Mouse (Mus musculus) heart, embryonic 15.5 days (tissue): ENCODE measurements around the gene Sv2c. TPM values are rescaled to one million over a fixed set of nuclear protein-coding genes. Genes with fewer than 3 reads are reported as not detected.
A peak's percentile ranks its signal among the peaks of the same experiment; 100 is the strongest.

ENCODE experiments used
- ATAC-seq: fragments of 200-750 bp; cut with Nextera tagmentation; replicated peaks from 2 replicates; pipeline ENCODE4 v1.8.0; 2017; ENCODE audit warnings: low read depth, moderate TSS enrichment; ENCODE audit not compliant: insufficient number of reproducible peaks, insufficient read depth, low FRiP score
- H3K27ac ChIP-seq: fragments of 300-500 bp; sonication (generic); 2 replicates; pipeline ENCODE4 v1.5.1; 2015; ENCODE audit warnings: mild to moderate bottlenecking, inconsistent platforms
- H3K27me3 ChIP-seq: fragments of 300-500 bp; sonication (generic); 2 replicates; pipeline ENCODE4 v1.6.1; 2015; ENCODE audit warnings: inconsistent platforms
- H3K36me3 ChIP-seq: fragments of 300-500 bp; sonication (generic); 2 replicates; pipeline ENCODE4 v1.6.1; 2015; ENCODE audit warnings: mild to moderate bottlenecking, inconsistent platforms
- H3K4me1 ChIP-seq: fragments of 300-500 bp; sonication (generic); replicated peaks from 2 replicates; pipeline ENCODE4 v1.6.1; 2015; ENCODE audit warnings: inconsistent platforms
- H3K4me2 ChIP-seq: fragments of 300-500 bp; sonication (generic); 2 replicates; pipeline ENCODE4 v1.6.1; 2015; ENCODE audit warnings: inconsistent platforms, mild to moderate bottlenecking, moderate library complexity
- H3K4me3 ChIP-seq: fragments of 300-500 bp; sonication (generic); 2 replicates; pipeline ENCODE4 v1.5.1; 2015; ENCODE audit warnings: mild to moderate bottlenecking, inconsistent platforms
- H3K9ac ChIP-seq: fragments of 300-500 bp; sonication (generic); 2 replicates; pipeline ENCODE4 v1.6.1; 2015; ENCODE audit warnings: mild to moderate bottlenecking, inconsistent platforms
- H3K9me3 ChIP-seq: fragments of 300-500 bp; sonication (generic); replicated peaks from 2 replicates; pipeline ENCODE4 v1.6.1; 2016; ENCODE audit warnings: inconsistent platforms
- WGBS: fragments of 180-500 bp; shearing (Covaris S2); methylation state at CpG from one replicate; pipeline ENCODE4 v1.1.7; 2015; ENCODE audit warnings: mixed read lengths; 5-methylcytosine and 5-hydroxymethylcytosine counted together
- polyA plus RNA-seq: library from polyadenylated mRNA; unstranded; fragments of >200 nt; fragmentation: Nextera tagmentation; extraction: Ambion mirVana; gene quantifications from 2 replicates; pipeline ENCODE4 v1.2.1, GENCODE M21; 2015

The Sv2c gene
- 0.92 and 2.4 TPM in 2 replicates for polyA plus RNA-seq

- WGBS, result under 1% methylated on average over 44 of the region's 44 CpGs
- Histone ChIP-seq H3K9ac (peak within 1 kb of the TSS; percentile 29; the same call in 1 of the 2 replicates), H3K36me3 (no peaks in the 10 kb centered on the region), H3K4me1 (peaks cover 26% of the 10 kb centered on the region), H3K4me3 (peak within 1 kb of the TSS; percentile 51), H3K4me2 (peak within 1 kb of the TSS; percentile 94), H3K27ac (no peak within 1 kb of the TSS), H3K27me3 (peaks cover 79% of the 10 kb centered on the region), H3K9me3 (no peaks in the 10 kb centered on the region)
- peak; percentile 60 for ATAC-seq
These were observed at the start of gene Sv2c for GRCm38 (mm10) chr13:96132401-96132816. TSS of gene Sv2c (minus strand) at chr13:96132577.

DNA sequence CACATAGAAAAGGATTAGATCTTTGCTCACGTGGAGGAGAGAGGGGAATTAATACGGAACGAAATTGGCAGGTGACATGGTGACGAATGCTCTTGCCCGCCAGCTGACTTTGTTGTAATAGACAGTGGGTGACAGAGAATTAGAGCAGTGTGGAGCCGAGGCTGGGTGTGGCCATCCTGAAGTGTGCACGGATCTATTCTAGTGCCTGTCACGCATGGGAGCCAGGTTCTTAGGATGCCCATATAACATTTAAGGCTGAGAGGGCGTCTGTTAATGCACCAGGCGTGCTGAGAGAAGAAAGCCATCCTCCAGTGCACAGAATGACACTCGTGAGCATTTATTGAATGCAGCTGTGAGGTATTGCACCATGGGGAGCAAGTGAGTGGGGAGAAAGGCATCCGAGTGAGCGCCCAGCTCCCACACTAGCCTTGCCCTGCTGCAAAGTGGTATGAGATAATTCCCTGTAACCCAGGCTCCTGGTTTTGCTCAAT lies 48.3 kb upstream of the Sv2c start:
- H3K9me3 ChIP-seq, result no peaks in the 10 kb centered on the region
- H3K27me3 ChIP-seq, result no peaks in the 10 kb centered on the region
- 41% methylated on average over 13 of the region's 13 CpGs for WGBS
- H3K4me2 ChIP-seq, result peak overlapping the region; percentile 52
- H3K36me3 ChIP-seq, result no peaks in the 10 kb centered on the region
- no peak overlapping the region for H3K9ac ChIP-seq
- peak overlapping the region; percentile 75 for H3K27ac ChIP-seq
- ATAC-seq, result peak; percentile 83
- peak overlapping the region; percentile 20; the same call in 1 of the 2 replicates for H3K4me3 ChIP-seq
- H3K4me1 ChIP-seq, result peaks cover 2% of the 10 kb centered on the region; the same call in 1 of the 2 replicates

GRCm38 (mm10) chr13:96175591-96176212 lies 43.3 kb upstream of the Sv2c start:
- ATAC-seq, result peak; percentile 89
- H3K4me3 ChIP-seq, result no peak overlapping the region
- H3K4me1 ChIP-seq, result peaks cover 9% of the 10 kb centered on the region
- H3K27ac ChIP-seq, result peak overlapping the region; percentile 87
- no peaks in the 10 kb centered on the region for H3K36me3 ChIP-seq
- H3K9me3 ChIP-seq, result no peaks in the 10 kb centered on the region
- no peaks in the 10 kb centered on the region for H3K27me3 ChIP-seq
- no peak overlapping the region for H3K9ac ChIP-seq
- WGBS, result 25% methylated on average over 8 of the region's 8 CpGs
- peak overlapping the region; percentile 52 for H3K4me2 ChIP-seq

DNA sequence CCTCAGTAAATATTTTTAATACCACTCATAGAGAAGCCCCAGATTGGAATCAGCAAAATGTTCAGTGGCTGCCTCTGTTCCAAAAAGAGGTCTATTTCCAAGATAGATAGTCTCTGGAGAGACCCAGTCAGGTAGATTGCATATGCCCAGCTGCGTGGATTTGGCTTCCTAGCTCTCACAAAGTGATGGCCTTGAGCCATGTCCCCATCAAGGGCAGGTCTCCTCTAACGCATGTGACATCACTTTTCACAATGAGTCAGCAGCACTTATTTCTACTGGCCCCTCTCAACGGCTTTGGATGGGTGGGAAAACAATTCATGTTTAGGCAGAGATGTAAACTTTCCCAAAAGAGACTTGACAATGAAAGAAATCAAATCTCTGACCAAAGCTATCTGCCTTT lies 41.3 kb upstream of the Sv2c start:
- Histone ChIP-seq H3K9ac (no peak overlapping the region), H3K36me3 (no peaks in the 10 kb centered on the region), H3K4me3 (no peak overlapping the region), H3K27me3 (no peaks in the 10 kb centered on the region), H3K27ac (no peak overlapping the region), H3K4me2 (no peak overlapping the region), H3K9me3 (no peaks in the 10 kb centered on the region), H3K4me1 (peaks cover 9% of the 10 kb centered on the region)
- 35% methylated on average over 3 of the region's 3 CpGs for WGBS
- ATAC-seq, result no peak

GRCm38 (mm10) chr13:96172290-96172689 lies 39.9 kb upstream of the Sv2c start:
- Histone ChIP-seq H3K4me3 (no peak overlapping the region), H3K9ac (no peak overlapping the region), H3K36me3 (no peaks in the 10 kb centered on the region), H3K4me1 (peaks cover 9% of the 10 kb centered on the region), H3K4me2 (no peak overlapping the region), H3K27me3 (no peaks in the 10 kb centered on the region), H3K9me3 (no peaks in the 10 kb centered on the region), H3K27ac (no peak overlapping the region)
- 80% methylated on average over 3 of the region's 3 CpGs for WGBS
- no peak for ATAC-seq

DNA sequence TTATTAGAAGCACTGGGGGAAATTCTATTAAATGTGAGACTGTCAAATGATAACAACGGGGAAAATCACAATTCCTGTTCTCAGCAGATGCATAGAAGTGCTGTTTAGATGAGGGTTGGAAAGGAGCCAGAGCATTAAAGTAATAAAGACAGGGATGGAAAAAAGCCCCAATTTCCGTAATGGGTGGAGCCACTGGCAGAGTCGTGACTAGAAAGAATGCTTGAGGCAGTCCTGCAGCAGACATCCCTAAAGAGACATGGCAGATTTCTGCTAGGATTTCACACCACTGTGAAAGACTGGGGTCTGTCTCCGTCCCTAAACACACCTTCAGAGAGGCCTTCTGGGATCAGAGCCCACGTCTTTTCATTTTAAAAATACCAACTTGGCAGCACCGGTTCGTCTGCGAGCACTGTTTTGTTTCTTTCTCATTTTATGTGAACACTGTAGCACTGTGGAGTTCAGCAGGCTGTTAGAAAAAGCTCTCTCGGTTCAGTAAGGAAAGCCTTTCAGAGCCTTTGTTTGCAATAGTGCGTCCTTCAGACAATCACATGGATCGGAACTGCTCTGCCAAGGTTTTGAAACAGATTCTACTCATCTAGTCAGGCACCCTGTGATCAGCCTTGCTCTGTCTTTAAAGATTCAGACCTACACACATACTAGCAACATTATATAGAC lies 36.8 kb upstream of the Sv2c start:
- H3K36me3 ChIP-seq, result no peaks in the 10 kb centered on the region
- WGBS, result 57% methylated on average over 11 of the region's 11 CpGs
- peaks cover 5% of the 10 kb centered on the region; the same call in 1 of the 2 replicates for H3K4me1 ChIP-seq
- no peaks in the 10 kb centered on the region for H3K9me3 ChIP-seq
- H3K4me2 ChIP-seq, result no peak overlapping the region
- no peak overlapping the region for H3K9ac ChIP-seq
- no peaks in the 10 kb centered on the region for H3K27me3 ChIP-seq
- H3K4me3 ChIP-seq, result no peak overlapping the region
- H3K27ac ChIP-seq, result no peak overlapping the region
- ATAC-seq, result no peak

DNA sequence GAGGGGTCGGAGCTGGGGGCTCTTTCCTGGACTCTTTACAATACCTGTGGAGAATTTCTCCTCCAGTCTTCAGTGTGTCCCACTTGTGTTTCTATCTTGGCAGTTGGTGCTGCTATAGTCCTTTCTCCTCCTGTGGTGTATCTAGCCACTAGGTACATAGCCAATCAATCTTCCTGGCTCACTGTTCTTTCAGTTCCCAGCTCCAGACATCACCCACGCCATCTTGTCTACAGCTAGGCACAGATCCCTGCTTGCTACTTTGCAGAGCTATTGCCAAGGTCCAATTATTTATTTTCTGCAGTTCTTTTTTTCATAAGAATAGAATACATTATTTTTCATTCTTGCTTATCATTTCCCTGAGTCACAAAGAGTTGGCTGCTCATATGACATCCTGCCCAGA lies 34.2 kb upstream of the Sv2c start:
- Histone ChIP-seq H3K4me2 (no peak overlapping the region), H3K4me1 (no peaks in the 10 kb centered on the region), H3K27me3 (no peaks in the 10 kb centered on the region), H3K36me3 (no peaks in the 10 kb centered on the region), H3K9ac (no peak overlapping the region), H3K27ac (no peak overlapping the region), H3K9me3 (no peaks in the 10 kb centered on the region), H3K4me3 (no peak overlapping the region)
- 62% methylated on average over 2 of the region's 2 CpGs for whole genome bisulfite sequencing
- no peak for ATAC-seq

DNA sequence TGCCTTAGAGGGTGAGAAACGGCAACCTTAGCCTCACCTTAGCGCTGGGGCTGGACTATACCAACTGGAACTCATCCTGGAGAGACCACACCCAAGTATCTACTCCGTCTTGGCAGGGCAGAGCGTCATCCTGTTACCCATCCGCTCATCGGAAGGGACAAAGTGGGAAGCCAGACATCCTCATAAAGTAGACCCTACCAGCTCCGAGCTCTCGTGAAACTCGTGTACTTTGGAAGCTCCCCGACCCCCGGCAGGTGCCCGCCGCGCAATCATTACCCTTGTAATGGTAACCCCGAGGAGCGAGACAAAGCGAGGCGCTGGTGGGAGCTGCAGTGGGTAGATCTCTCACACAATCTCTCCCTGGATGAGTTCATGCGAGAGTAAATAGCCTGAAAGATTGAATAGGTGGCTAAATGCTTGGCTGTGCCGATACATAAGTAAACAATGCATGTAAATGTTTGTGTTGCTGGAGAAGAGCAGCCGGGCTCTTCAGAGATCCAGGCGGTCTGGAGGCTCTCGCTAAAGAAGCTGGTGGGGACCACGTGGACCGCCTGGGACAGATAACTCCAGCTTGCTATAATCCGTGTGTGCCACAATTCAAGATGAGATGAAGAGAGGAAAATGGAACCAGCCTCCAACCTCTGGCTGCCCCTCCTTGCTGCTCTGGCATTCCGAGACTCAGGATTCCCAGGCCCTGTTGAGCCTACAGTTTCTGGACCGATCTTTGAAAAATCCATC lies 1.2 kb upstream of the Sv2c start:
- Histone ChIP-seq H3K9me3 (no peaks in the 10 kb centered on the region), H3K4me3 (peak overlapping the region; percentile 51), H3K4me2 (peak overlapping the region; percentile 94), H3K4me1 (peaks cover 26% of the 10 kb centered on the region), H3K36me3 (no peaks in the 10 kb centered on the region), H3K9ac (no peak overlapping the region), H3K27ac (no peak overlapping the region), H3K27me3 (peaks cover 71% of the 10 kb centered on the region)
- ATAC-seq, result no peak
- WGBS, result 5% methylated on average over 28 of the region's 28 CpGs

- Histone ChIP-seq H3K9me3 (no peaks in the 10 kb centered on the region), H3K4me3 (peak overlapping the region; percentile 51), H3K36me3 (no peaks in the 10 kb centered on the region), H3K4me1 (peaks cover 26% of the 10 kb centered on the region), H3K27ac (no peak overlapping the region), H3K4me2 (peak overlapping the region; percentile 94), H3K9ac (peak overlapping the region; percentile 29; the same call in 1 of the 2 replicates), H3K27me3 (peaks cover 75% of the 10 kb centered on the region)
- WGBS, result under 1% methylated on average over 15 of the region's 15 CpGs
- ATAC-seq, result no peak
These were observed 456 bp upstream of the Sv2c start for GRCm38 (mm10) chr13:96132833-96133232.

GRCm38 (mm10) chr13:96131911-96132310 lies 466 bp downstream of the Sv2c start:
- no peaks in the 10 kb centered on the region for H3K9me3 ChIP-seq
- peaks cover 83% of the 10 kb centered on the region for H3K27me3 ChIP-seq
- under 1% methylated on average over 19 of the region's 19 CpGs for WGBS
- 0 out of 2 replicates have a peak overlapping the region, but pooled peaks have one; percentile 29 for H3K9ac ChIP-seq
- H3K4me2 ChIP-seq, result peak overlapping the region; percentile 94
- no peak for ATAC-seq
- H3K4me1 ChIP-seq, result peaks cover 26% of the 10 kb centered on the region
- peak overlapping the region; percentile 51 for H3K4me3 ChIP-seq
- no peak overlapping the region for H3K27ac ChIP-seq
- no peaks in the 10 kb centered on the region for H3K36me3 ChIP-seq

DNA sequence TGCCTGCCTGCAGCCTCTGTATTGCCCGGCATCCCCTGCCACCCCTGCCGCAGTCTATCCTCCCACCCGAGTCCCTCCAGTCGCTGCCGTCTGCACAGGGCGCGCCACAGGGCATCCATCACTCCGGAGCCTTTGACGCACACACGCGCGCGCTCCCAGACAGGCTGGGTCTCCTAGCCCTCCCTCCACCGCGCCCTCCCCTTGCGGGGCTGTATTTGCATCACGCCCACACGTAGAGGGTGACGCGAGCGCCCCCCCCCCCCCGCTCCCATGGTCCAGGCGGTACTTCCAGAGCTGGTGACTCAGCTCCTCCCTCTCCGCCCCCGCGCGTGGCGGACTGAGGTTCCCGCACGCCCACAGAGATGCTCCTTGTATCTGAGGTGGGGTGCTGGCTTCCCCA lies 1.3 kb downstream of the Sv2c start:
- Histone ChIP-seq H3K4me2 (peak overlapping the region; percentile 94), H3K27me3 (peaks cover 83% of the 10 kb centered on the region), H3K4me3 (peak overlapping the region; percentile 51), H3K4me1 (peaks cover 26% of the 10 kb centered on the region), H3K9me3 (no peaks in the 10 kb centered on the region), H3K27ac (no peak overlapping the region), H3K36me3 (no peaks in the 10 kb centered on the region), H3K9ac (no peak overlapping the region)
- ATAC-seq, result no peak; the same call in 1 of the 2 replicates
- WGBS, result under 1% methylated on average over 30 of the region's 30 CpGs
